Mouse (Mus musculus) bone marrow, adult 2 months (tissue): ENCODE data around the gene Tgfbr3.

Source experiments
- CTCF ChIP-seq: fragments of 200-500 bp; IDR thresholded peaks from 2 replicates; pipeline ENCODE4 v1.5.1; 2011; ENCODE audit warnings: low read length, control low read depth; ENCODE audit not compliant: control insufficient read depth, insufficient read depth
- POLR2A ChIP-seq: fragments of 200-500 bp; IDR thresholded peaks from 2 replicates; pipeline ENCODE4 v1.6.1; 2011; ENCODE audit warnings: low read depth, mild to moderate bottlenecking, control low read depth, low read length, borderline replicate concordance; ENCODE audit not compliant: control insufficient read depth

DNA sequence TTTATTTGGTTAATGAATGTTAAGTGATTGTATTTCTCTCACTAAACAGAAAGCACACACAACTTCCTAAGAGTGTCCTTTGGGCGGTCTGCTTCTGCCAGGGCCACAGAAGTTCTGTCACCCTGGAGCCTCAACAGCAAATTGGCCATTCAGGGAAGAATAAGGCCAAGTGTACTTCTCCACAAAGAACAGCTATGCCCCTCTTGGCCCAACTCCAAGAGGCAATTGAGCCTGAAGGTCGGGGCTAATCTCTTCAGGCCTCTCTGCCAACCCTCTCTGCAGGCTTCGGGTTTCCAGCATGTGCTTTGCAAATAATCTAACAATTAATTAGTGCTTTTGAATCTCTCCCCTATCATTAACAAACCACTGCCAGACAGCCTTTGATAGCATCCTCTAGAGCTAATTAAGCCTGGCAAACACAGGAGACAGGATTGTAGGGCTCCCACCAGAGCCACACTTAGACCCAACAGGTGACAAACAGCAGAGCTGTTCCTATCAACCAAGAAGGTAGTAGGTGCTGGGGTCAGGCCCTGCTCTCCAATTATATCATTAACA, 37.6 kb downstream of the Tgfbr3 start:
- no peak for TF ChIP-seq CTCF
- no peak for TF ChIP-seq POLR2A
